Mouse (Mus musculus): Measurements from ENCODE around the gene Nmt1.

DNA sequence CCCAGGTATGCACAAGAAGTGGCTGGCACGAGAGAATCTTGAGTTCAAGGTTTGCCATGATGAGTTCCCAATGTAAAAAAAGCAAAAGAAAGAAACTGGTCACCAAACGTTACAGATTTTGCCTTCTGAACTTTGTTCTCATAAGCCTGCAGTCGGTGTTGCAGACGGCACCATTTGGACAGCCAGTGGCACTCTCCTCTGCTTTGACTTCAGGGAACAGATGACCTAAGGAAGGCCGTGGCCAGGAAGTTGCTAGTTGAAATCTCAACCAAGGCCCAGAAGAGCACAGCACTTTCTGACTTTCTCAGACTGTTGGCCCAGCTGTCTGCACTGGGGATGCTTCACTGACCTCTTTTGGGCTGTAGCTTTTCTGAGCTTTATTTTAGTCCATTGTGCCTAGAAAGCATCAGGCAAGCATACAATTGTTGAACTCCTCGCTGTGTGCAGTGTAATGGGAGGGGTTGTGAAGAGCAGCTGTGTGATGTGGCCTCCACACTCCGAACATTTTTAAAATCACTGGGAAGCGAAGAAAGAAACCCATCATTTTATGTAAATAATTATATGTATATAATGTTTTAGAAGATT lies 9.0 kb downstream of the Nmt1 start:
- TF ChIP-seq CTCF (IDR thresholded peaks at IDR 0.05; ENCODE audit: low read depth) (no peak), EP300 (IDR thresholded peaks at IDR 0.05; ENCODE audit: low read depth) (no peak)
